Mouse (Mus musculus) heart, postnatal 0 days (tissue): ENCODE measurements around the gene Ccl25.

Experiments used
- CTCF ChIP-seq: IDR thresholded peaks from 2 replicates; pipeline ENCODE4 v1.5.1; 2016; ENCODE audit warnings: antibody characterized with exemption, control low read depth, low read depth
- EP300 ChIP-seq: IDR thresholded peaks from 2 replicates; pipeline ENCODE4 v1.6.1; 2016; ENCODE audit warnings: antibody characterized with exemption, low read depth

- no peak for TF ChIP-seq EP300
- no peak for TF ChIP-seq CTCF
Measured at GRCm38 (mm10) chr8:4367808-4368207, 42.8 kb downstream of the Ccl25 start.
